Mouse (Mus musculus): ENCODE measurements around the gene Wfikkn1. TPM values are rescaled to one million over a fixed set of nuclear protein-coding genes. Genes with fewer than 3 reads are reported as not detected.

Wfikkn1 gene
- polyA plus RNA-seq, 1 experiment from 2014 or later: 0.54 TPM

- no peak for DNase-seq
- TF ChIP-seq EP300 (IDR thresholded peaks at IDR 0.05; ENCODE audit: low read depth) (0 out of 2 replicates have a peak, but pooled peaks have one; percentile 1), CTCF (IDR thresholded peaks at IDR 0.05; ENCODE audit: low read depth) (no peak)
- peak overlapping the region; percentile 57 for H3K4me3 ChIP-seq (ENCODE audit: low read depth, low read length)
- peaks cover 4% of the 10 kb centered on the region; the same call in 1 of the 2 replicates for H3K36me3 ChIP-seq (replicated peaks; ENCODE audit: insufficient read depth, low read length)
- no peaks in the 10 kb centered on the region for H3K27me3 ChIP-seq (ENCODE audit: insufficient read depth, low read length)
- H3K9ac ChIP-seq (replicated peaks): peak overlapping the region; percentile 60
- WGBS (ENCODE audit: insufficient replicate concordance): 10% methylated on average over 6 of the region's 6 CpGs
- H3K4me2 ChIP-seq (ENCODE audit: low read depth, low read length): peak overlapping the region; percentile 83
- ATAC-seq: no peak; the same call in 1 of the 2 replicates
- no peaks in the 10 kb centered on the region for H3K9me3 ChIP-seq (ENCODE audit: low read length)
- H3K4me1 ChIP-seq (ENCODE audit: insufficient read depth): peaks cover 20% of the 10 kb centered on the region
- H3K27ac ChIP-seq (ENCODE audit: low read depth): peak overlapping the region; percentile 73
Observed at GRCm38 (mm10) chr17:25861704-25862612, 18.7 kb downstream of the Wfikkn1 start.

GRCm38 (mm10) chr17:25860832-25861703, 19.6 kb downstream of the Wfikkn1 start, which contains the start of gene Wdr90:
Wdr90 (minus strand) TSS chr17:25861501.
- Histone ChIP-seq H3K9ac (replicated peaks) (peak within 1 kb of the TSS; percentile 60), H3K4me1 (ENCODE audit: insufficient read depth) (peaks cover 15% of the 10 kb centered on the region), H3K27ac (ENCODE audit: low read depth) (peak within 1 kb of the TSS; percentile 73), H3K9me3 (ENCODE audit: low read length) (no peaks in the 10 kb centered on the region), H3K4me3 (ENCODE audit: low read depth, low read length) (peak within 1 kb of the TSS; percentile 57), H3K4me2 (ENCODE audit: low read depth, low read length) (peak within 1 kb of the TSS; percentile 83), H3K27me3 (ENCODE audit: insufficient read depth, low read length) (no peaks in the 10 kb centered on the region), H3K36me3 (replicated peaks; ENCODE audit: insufficient read depth, low read length) (peaks cover 4% of the 10 kb centered on the region; the same call in 1 of the 2 replicates)
- WGBS (ENCODE audit: insufficient replicate concordance): 4% methylated on average over 59 of the region's 65 CpGs
- DNase-seq (peak; percentile 90), ATAC-seq (peak; percentile 88)
- TF ChIP-seq CTCF (IDR thresholded peaks at IDR 0.05; ENCODE audit: low read depth) (peak; percentile 49), EP300 (IDR thresholded peaks at IDR 0.05; ENCODE audit: low read depth) (no peak)

- Histone ChIP-seq H3K9ac (replicated peaks) (no peak overlapping the region), H3K9me3 (ENCODE audit: low read length) (no peaks in the 10 kb centered on the region), H3K4me3 (ENCODE audit: low read depth, low read length) (no peak overlapping the region), H3K27me3 (ENCODE audit: insufficient read depth, low read length) (no peaks in the 10 kb centered on the region), H3K36me3 (replicated peaks; ENCODE audit: insufficient read depth, low read length) (peaks cover 4% of the 10 kb centered on the region; the same call in 1 of the 2 replicates), H3K27ac (ENCODE audit: low read depth) (no peak overlapping the region), H3K4me1 (ENCODE audit: insufficient read depth) (peaks cover 15% of the 10 kb centered on the region), H3K4me2 (ENCODE audit: low read depth, low read length) (peak overlapping the region; percentile 83)
- ATAC-seq (no peak), DNase-seq (no peak)
- TF ChIP-seq CTCF (IDR thresholded peaks at IDR 0.05; ENCODE audit: low read depth) (no peak), EP300 (IDR thresholded peaks at IDR 0.05; ENCODE audit: low read depth) (no peak)
- 82% methylated on average over 6 of the region's 6 CpGs for WGBS (ENCODE audit: insufficient replicate concordance)
Observed at GRCm38 (mm10) chr17:25860229-25860628, 20.4 kb downstream of the Wfikkn1 start.

GRCm38 (mm10) chr17:25844396-25844901, 36.2 kb downstream of the Wfikkn1 start, which contains the start of gene Rhot2:
Rhot2 (minus strand) TSS chr17:25844851.
- ATAC-seq: peak; percentile 93
- WGBS (ENCODE audit: insufficient replicate concordance): under 1% methylated on average over 21 of the region's 21 CpGs
- Histone ChIP-seq H3K27me3 (ENCODE audit: insufficient read depth, low read length) (no peaks in the 10 kb centered on the region), H3K4me1 (ENCODE audit: insufficient read depth) (peaks cover 19% of the 10 kb centered on the region), H3K4me2 (ENCODE audit: low read depth, low read length) (peak within 1 kb of the TSS; percentile 89), H3K36me3 (replicated peaks; ENCODE audit: insufficient read depth, low read length) (peaks cover 32% of the 10 kb centered on the region), H3K4me3 (ENCODE audit: low read depth, low read length) (peak within 1 kb of the TSS; percentile 86), H3K27ac (ENCODE audit: low read depth) (peak within 1 kb of the TSS; percentile 88), H3K9me3 (ENCODE audit: low read length) (no peaks in the 10 kb centered on the region), H3K9ac (replicated peaks) (peak within 1 kb of the TSS; percentile 88)
- peak; percentile 82 for TF ChIP-seq CTCF (IDR thresholded peaks at IDR 0.05; ENCODE audit: low read depth)
- no peak for TF ChIP-seq EP300 (IDR thresholded peaks at IDR 0.05; ENCODE audit: low read depth)
- peak; percentile 98 for DNase-seq

- Histone ChIP-seq H3K4me1 (ENCODE audit: insufficient read depth) (peaks cover 22% of the 10 kb centered on the region), H3K36me3 (replicated peaks; ENCODE audit: insufficient read depth, low read length) (peaks cover 38% of the 10 kb centered on the region), H3K4me2 (ENCODE audit: low read depth, low read length) (peak overlapping the region; percentile 89), H3K9me3 (ENCODE audit: low read length) (no peaks in the 10 kb centered on the region), H3K27ac (ENCODE audit: low read depth) (peak overlapping the region; percentile 88), H3K4me3 (ENCODE audit: low read depth, low read length) (peak overlapping the region; percentile 86), H3K27me3 (ENCODE audit: insufficient read depth, low read length) (no peaks in the 10 kb centered on the region), H3K9ac (replicated peaks) (peak overlapping the region; percentile 88)
- no peak for DNase-seq
- ATAC-seq: peak; percentile 38
- TF ChIP-seq EP300 (IDR thresholded peaks at IDR 0.05; ENCODE audit: low read depth): no peak
- 2% methylated on average over 36 of the region's 38 CpGs for WGBS (ENCODE audit: insufficient replicate concordance)
Observed at GRCm38 (mm10) chr17:25843636-25844395, 36.8 kb downstream of the Wfikkn1 start.
